Mouse (Mus musculus): ENCODE measurements around the gene Tspan18.

The Tspan18 gene

GRCm38 (mm10) chr2:93262291-93263285, 71.7 kb downstream of the Tspan18 start:
- DNase-seq (ENCODE audit: low read depth, low spot score): no peak

DNA sequence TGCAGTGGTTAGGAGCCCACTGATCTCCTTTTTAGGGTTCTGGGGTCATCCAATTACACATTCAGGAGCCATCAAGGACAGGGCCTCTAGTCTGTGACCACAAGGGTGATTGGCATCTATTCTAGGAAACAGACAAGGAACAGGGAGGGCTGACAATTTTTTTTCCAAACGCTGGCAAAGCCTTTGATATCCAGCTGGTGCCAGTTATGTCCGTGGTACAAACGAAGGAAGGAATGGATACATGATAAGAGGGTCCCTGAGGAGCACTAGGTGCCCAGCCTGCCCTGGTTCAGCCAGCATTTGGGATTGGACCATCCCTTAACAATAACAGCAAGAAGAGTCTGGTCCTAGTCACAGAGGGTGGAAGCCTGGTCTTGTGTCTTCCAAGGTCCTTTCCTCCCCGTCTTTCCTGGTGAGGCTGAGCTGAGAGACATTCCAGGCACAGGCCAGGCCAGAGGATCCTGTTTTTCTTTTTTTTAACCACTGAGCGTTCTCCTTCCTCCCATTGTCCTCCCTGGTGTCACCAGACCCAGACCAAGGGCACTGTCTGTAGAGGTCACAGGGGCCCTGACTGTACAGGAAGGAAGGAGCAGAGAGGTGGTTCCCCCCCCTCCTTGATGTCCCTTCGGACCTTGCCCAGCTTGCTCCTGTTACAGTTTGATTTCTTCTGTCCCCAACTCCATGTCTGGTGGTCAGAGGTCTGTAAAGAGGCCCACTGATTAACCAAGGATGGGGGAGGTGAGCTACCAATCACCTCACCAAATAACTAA, 72.6 kb downstream of the Tspan18 start:
- no peak for DNase-seq (ENCODE audit: low read depth, low spot score)

GRCm38 (mm10) chr2:93257634-93258033, 76.7 kb downstream of the Tspan18 start:
- DNase-seq (ENCODE audit: low read depth, low spot score): no peak

DNA sequence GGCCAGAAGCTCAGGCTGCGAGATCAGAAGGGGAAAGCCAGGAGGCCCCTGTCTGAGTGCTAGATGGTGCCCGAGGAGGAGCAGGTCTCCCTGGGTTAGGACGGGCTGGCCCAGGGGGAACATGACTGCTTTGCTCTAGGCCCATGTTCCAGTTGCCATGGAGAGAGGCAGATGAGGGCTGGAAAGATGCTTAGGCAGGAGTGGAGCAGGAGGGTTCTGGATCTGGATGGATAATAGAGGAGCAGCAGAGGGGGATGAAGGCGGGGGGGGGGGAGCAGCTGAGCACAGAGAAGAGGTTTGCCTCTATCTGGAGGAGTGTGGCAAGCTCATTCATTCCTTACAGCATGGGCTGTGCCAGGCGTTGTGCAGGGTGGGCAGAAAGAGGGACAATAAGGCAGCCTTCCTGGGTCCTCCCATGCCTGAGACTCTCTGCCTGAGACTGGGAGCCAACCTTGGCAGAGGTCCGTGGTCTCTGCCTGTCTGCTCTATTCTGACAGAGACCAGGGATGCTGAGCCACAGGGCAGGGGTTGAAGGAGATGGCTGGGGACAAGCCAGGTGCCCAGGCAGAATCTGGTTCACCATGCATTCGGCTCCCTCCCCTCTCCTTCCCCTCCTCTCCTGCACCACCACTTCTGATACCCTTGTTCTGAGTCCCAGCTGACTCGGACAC, 77.4 kb downstream of the Tspan18 start:
- no peak for DNase-seq (ENCODE audit: low read depth, low spot score)

DNA sequence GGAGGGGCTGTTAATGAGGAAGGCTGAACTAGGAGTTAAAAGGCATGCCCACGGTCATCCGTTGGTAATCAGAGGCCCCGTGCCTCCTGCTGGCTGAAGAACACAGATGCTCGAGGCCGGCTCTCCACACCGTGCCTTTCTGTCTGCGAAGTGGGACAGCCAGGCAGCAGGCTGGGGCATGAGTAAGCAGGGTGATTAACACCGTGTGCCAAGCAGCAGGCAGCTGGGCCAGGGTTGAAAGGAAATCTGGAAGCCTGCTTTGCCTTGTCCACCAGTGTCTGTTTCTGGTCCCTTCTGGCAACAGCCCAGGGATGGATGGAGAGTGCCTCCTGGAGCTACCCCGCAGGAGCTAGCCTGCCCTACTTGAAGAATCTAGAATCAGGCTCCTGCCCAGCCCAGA, 81.9 kb downstream of the Tspan18 start:
- no peak for DNase-seq (ENCODE audit: low read depth, low spot score)

GRCm38 (mm10) chr2:93250611-93251010, 83.7 kb downstream of the Tspan18 start:
- DNase-seq (ENCODE audit: low read depth, low spot score): no peak

DNA sequence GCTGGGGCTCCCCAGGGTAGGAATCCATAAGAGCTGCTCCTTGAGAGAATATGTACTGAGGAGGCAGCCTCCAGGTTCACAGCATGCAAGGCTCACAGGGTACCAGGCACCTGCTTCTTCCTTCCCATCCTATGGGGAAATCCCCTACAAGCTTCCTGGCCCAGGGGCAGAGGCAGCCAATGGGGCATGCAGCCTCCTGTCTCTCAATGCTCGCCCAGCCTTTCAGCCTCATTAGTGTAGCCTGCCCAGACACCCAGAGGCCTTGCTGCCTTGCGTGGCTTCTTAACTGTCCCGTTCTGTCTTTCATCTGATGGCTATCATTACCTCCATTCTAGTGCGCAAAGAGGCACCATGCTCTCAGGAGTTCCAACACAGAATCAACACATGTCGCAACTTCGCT, 85.2 kb downstream of the Tspan18 start:
- DNase-seq (ENCODE audit: low read depth, low spot score): no peak

DNA sequence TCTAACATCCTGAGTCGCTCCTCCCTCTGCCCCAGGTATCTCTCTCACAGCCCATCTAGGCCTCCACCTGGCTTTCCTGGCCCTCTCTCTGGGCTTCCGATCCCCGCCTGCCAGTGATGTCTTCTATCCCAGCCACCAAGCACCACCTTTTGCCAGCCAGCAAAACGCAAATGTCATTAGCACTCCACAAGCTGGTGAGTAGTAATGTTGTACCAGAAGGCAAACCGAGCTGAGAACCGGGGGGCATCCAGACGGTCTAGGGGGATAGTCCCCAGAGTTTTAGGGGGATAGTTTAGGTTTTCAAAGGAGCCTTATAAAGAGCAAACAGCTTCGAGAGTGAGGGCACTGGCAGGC, 90.2 kb downstream of the Tspan18 start:
- no peak for DNase-seq (ENCODE audit: low read depth, low spot score)

DNA sequence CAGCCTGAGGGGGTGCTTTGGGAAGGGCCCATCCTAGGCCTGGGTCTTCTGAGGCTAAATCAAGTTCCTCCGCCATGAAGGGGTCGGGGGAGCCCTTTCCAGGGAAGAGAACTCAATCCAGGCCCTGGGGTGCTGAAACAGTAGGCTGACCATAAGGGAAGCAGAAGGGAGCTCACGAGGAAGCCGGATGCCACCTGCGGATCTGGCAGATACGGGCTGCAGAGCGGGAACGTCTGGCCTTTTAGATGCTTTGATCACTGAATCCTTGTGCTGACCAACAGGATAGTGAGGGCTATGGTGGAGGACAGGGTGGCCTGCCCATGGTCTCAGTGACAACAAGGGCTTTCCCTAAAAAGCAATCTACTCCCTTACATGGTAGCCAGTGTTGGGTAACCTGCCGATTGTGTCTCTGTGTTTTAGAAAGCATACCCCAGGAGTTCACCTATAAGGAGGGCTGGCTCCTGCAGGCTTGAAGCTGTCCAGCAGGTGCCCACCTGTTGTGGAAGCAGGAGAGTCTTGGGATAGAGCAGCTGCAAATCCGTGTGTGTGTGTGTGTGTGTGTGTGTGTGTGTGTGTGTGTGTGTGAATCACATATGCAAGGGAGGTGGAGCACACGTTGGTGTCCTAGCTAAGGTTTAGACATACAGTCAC, 90.7 kb downstream of the Tspan18 start:
- no peak for DNase-seq (ENCODE audit: low read depth, low spot score)

- no peak for DNase-seq (ENCODE audit: low read depth, low spot score)
These were observed 92.1 kb downstream of the Tspan18 start for GRCm38 (mm10) chr2:93242166-93242565.

- DNase-seq (ENCODE audit: low read depth, low spot score): no peak
These were observed 95.4 kb downstream of the Tspan18 start for GRCm38 (mm10) chr2:93238864-93239263.

DNA sequence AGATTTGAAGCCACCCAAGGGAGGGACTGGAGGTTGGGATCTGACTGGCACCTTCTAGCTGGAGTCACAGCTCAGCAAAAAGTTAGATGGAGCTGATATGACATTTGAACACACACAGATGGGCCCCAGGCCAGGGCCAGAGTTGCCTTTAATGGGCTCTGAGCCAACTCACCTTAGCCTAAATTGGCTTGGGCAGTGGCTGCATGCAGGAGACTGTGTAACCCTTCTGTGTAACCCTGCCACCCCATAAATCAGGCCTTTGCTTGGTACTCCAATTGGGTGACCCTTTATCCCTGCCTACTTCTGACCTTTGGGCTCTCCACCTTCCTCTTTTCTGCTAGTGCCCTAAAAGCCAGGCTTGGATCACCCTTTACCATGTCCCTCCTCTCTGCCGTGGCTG, 97.2 kb downstream of the Tspan18 start:
- DNase-seq (ENCODE audit: low read depth, low spot score): no peak

DNA sequence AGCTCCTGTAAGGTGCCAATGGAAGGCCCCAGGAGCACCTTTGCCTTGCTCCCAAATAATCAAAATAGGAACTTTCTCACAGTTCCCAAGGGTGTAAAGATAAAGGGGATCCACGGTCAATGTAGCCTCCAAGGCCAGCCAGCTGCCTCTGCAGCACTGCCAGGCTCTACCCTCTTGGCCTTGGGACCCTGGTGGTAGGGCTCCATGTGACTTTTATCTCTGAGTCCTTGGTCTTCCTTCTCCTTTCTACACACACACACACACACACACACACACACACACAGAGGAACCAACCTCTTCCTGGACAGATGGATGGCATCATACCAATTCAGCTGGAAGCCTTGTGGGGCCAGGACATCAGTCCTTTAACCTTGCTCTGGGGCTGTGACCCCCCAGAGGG, 102.2 kb downstream of the Tspan18 start:
- no peak for DNase-seq (ENCODE audit: low read depth, low spot score)

- DNase-seq (ENCODE audit: low read depth, low spot score): no peak
These were observed 105.9 kb downstream of the Tspan18 start for GRCm38 (mm10) chr2:93228480-93228824.

DNA sequence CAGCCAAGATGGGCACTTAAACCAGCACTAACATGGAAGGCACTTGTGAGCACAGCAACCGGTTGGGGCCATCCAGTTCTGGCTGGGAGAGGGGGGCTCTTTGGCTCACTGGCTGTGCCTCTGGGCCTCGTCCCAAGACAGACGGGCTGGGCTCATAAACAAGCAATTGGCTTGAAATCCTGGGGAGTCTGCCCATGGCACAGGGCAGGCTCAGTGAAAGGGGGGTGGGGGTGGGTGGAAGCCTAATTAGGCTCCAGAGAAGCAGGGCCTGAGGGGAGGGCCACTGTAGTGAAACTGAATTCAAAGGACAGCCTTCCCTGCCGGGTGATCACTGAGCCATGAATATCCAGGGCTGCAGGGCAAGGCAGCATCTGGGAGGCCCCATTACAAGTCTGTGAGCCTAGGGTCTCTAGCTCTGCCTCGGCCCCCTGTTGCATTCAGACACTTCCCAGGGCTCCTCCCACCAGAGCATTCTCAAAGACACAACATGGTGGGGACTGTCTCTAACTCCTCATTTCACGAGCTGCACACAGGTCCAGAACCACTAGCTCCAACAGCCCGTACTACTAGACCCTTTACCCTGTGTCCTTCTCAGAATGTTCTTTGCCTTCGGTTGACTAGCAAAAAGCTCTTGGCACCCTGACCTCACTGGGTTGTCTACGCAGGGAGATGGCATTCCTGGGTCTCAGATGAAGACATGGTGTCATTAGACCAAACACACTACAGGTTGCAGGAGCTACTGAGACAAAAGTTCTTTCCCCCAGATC, 106.4 kb downstream of the Tspan18 start:
- no peak for DNase-seq (ENCODE audit: low read depth, low spot score)

DNA sequence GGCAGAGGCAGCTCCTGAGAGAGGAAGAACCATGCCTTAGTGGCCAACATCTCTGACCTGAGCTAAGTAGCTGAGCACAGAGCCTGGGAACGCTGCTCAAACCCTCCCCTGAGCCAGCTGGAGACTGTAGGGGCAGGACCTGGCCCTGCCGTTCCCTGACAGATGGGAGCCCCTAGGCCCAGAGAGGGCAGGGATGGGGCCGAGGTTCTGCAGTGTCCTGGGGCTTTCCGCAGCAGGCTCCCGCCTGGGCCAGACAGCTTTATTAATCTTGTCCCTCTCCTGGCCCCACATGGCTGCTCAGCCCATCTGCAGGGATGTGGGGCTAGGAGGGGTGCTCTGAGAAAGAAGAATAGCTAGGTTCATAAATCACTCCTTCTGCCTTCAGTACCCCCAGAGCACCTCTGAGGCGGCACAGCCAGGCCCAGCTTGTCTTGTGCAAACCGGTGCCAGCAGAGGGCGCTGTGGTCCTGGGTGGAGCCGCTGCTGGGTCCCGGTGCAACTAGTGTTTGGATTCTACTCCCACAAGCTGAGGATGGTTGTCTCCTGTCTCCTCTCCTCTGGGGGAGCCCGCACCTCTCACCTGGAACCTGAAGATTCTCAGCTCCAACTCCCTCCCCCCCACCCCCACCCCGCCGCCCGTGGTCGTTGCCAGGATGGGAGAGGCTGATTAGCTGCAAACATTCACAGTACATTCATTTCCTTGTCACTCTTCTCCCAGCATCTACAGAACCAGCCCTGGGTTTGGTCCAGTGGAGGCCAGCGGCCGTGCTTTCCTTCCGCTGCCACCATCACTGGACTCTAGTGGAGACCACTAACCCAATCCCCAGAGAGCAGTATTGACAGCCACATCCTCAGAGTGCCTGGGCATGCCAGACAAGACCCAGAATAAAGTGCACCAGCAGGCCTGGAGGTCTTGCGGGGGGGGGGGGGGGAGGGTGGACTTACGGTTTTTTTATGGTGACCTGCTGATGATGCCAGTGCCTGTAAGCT, 107.4 kb downstream of the Tspan18 start:
- peak; percentile 11 for DNase-seq (ENCODE audit: low read depth, low spot score)

- no peak for DNase-seq (ENCODE audit: low read depth, low spot score)
These were observed 110.8 kb downstream of the Tspan18 start for GRCm38 (mm10) chr2:93223463-93223862.

GRCm38 (mm10) chr2:93220447-93220846, 113.9 kb downstream of the Tspan18 start:
- DNase-seq (ENCODE audit: low read depth, low spot score): no peak

- no peak for DNase-seq (ENCODE audit: low read depth, low spot score)
These were observed 114.7 kb downstream of the Tspan18 start for GRCm38 (mm10) chr2:93219576-93219975.

All from c-Kit-negative CD71-positive TER-119-positive erythroid progenitor cells, embryonic 14.5 days (primary cell).